Mouse (Mus musculus) induced T-regulatory cell, adult 2 months (primary cell): ENCODE data around the gene Sgce.
A peak's percentile ranks its signal among the peaks of the same experiment; 100 is the strongest.
"Not testable (repeated sequence)": the region's sequence is repeated elsewhere in the genome, so short reads cannot be mapped to it uniquely, and the experiment has no call there.

Source experiments
- DNase-seq: peaks from one replicate; pipeline ENCODE4 v3.0.0-alpha.2; 2012; ENCODE audit warnings: low read depth

Sgce gene

GRCm38 (mm10) chr6:4746696-4747439 lies at the start of gene Sgce, which contains the start of gene Peg10:
Gene Sgce, minus strand, starts transcription at chr6:4747207.
Gene Peg10, plus strand, starts transcription at chr6:4747306.
- peak; percentile 3 for DNase-seq

GRCm38 (mm10) chr6:4796281-4796680 lies 49.3 kb upstream of the Sgce start:
- DNase-seq, result no peak

- DNase-seq, result no peak
Observed at GRCm38 (mm10) chr6:4762252-4762651, 15.2 kb upstream of the Sgce start.

- not testable (repeated sequence) for DNase-seq
Observed at GRCm38 (mm10) chr6:4761415-4762142, 14.6 kb upstream of the Sgce start.

- no peak for DNase-seq
Observed at GRCm38 (mm10) chr6:4754886-4755285, 7.9 kb upstream of the Sgce start.

GRCm38 (mm10) chr6:4754286-4754685 lies 7.3 kb upstream of the Sgce start:
- DNase-seq, result no peak

- no peak for DNase-seq
Observed at GRCm38 (mm10) chr6:4751355-4751754, 4.3 kb upstream of the Sgce start.

GRCm38 (mm10) chr6:4749091-4749490 lies 2.1 kb upstream of the Sgce start:
- peak; percentile 54 for DNase-seq

- DNase-seq, result peak; percentile 10
Observed at GRCm38 (mm10) chr6:4748506-4748961, 1.5 kb upstream of the Sgce start.

GRCm38 (mm10) chr6:4747677-4748505 lies 884 bp upstream of the Sgce start:
- DNase-seq, result peak; percentile 27

GRCm38 (mm10) chr6:4746036-4746695 lies 841 bp downstream of the Sgce start:
- no peak for DNase-seq

- no peak for DNase-seq
Observed at GRCm38 (mm10) chr6:4740511-4740910, 6.5 kb downstream of the Sgce start.

GRCm38 (mm10) chr6:4739522-4740355 lies 7.3 kb downstream of the Sgce start:
- no peak for DNase-seq

- no peak for DNase-seq
Observed at GRCm38 (mm10) chr6:4738717-4739116, 8.3 kb downstream of the Sgce start.

- no peak for DNase-seq
Observed at GRCm38 (mm10) chr6:4738034-4738629, 8.9 kb downstream of the Sgce start.

GRCm38 (mm10) chr6:4736372-4736771 lies 10.6 kb downstream of the Sgce start:
- DNase-seq, result no peak

- no peak for DNase-seq
Observed at GRCm38 (mm10) chr6:4733208-4733607, 13.8 kb downstream of the Sgce start.

- no peak for DNase-seq
Observed at GRCm38 (mm10) chr6:4731675-4732074, 15.3 kb downstream of the Sgce start.

- DNase-seq, result no peak
Observed at GRCm38 (mm10) chr6:4728305-4728704, 18.7 kb downstream of the Sgce start.

GRCm38 (mm10) chr6:4723998-4724757 lies 22.8 kb downstream of the Sgce start:
- DNase-seq, result no peak
